Mouse (Mus musculus) T-helper 2 cell (primary cell): ENCODE results near the gene Asic3.

Experiments used
- in situ Hi-C: fragments of 300-600 bp; cut with MboI, MseI; formaldehyde crosslinking; loops from one replicate; pipeline ENCODE4 v1.15.1; 2025; ENCODE audit warnings: high pct_unique_total_duplicates

The Asic3 gene

DNA sequence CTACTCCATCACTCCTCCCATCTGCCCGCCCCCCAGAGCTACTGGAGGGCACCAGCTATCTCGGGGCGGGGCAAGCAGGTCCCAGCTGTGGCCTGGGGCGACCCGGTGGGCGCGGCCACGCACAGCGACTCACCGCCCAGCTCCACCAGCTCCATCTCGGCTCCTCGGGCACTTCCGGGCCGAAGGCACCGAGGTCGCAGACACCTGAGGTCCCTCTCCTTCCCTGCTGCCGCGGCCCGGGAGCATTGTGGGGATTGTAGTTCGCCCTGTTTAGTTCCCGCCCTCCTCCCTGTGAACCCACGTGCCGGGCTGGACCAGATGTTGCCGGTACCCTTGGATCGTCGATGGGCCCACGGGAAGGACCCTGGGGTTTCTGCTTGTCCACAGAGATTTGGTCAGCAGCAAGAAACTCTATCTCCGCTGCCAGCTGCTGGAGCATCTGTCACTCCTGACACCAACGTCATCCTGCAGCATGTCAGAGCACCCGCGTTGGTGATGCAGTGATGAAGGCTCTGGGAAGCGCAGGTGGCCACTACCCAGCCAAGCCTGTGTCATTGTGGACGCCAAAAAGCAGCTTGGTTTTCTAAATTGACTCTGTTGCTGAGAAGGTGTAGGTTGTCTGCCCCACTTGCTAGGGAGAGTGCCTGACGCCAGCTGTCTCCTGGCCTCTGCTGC is 34.6 kb downstream of the Asic3 start, which contains the start of gene Tmub1:
Gene Tmub1 (minus strand): TSS at position 231 of the 675 bp plus-strand sequence.
- in situ Hi-C loops = no loop called here

DNA sequence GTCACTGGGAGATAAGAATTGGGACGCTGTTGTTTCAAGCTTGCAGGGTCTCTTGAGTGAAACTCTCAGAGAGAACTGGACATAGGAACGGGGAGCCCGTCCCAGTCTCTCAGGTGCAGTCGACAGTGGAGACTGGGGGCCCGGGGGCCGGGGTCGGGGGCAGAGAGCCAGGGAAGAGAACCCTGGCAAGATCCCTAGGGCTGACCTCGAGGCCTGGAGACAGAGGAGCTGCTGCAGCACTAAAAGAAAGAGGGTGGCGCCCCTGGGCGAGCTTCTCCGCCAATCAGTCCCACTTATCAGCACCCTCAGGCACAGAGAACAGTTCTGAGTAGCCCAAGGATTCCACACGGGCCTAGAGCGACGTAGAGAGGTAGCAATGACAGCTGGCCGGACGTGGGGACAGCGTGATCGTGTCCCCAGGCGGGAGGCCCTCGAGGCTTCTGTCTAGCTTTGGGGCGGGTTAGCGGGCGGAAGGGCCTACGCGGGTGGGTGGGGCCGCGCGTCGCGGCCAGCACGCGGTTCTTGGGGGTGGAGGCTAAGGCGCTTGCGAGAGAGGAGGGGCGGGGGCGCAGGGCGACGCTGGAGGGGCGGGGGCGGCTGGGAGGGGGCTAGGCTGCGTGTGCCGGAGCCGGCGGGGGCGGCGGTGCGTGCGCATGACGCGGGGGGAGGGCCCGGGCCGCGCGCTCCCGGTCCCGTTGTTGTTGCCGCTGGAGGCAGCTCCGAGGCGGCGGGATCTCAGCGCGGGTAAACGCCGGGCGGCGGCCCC is 38.3 kb downstream of the Asic3 start:
- in situ Hi-C loops = loop anchor here (5.0 kb wide), 1 partner anchor 59 kb away; the partner anchor contains the start of genes Abcb8 and Atg9b

DNA sequence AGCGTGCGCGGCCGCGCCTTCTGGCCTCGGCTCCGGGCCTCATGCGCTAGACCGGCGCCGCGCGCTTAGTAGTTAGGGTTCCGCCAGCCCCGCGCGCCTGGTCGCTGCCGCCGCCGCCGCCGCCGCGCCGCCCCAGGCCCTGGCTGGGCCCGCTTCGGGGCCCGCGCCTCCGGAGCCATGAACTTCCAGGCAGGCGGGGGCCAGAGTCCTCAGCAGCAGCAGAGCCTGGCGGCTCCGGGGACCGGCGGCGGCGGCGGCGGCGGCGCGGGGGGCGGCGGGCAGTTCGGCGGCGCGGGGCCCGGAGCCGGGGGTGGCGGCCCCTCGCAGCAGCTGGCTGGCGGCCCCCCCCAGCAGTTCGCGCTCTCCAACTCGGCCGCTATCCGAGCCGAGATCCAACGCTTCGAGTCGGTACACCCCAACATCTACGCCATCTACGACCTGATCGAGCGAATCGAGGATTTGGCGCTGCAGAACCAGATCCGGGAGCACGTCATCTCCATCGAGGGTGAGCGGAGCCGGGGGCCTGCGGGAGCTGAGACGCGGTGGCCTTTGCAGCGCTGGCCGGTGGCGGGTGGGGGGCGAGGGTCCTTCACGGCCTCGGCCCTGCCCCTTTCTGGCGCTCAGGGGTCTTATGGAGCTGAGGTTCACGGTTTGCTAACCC is 39.0 kb downstream of the Asic3 start, which contains the start of gene Agap3:
Gene Agap3 (plus strand): TSS at position 148 of the 661 bp plus-strand sequence.
- in situ Hi-C loops = loop anchor here (5.0 kb wide), 1 partner anchor 60 kb away; the partner anchor contains the start of genes Abcb8 and Atg9b

DNA sequence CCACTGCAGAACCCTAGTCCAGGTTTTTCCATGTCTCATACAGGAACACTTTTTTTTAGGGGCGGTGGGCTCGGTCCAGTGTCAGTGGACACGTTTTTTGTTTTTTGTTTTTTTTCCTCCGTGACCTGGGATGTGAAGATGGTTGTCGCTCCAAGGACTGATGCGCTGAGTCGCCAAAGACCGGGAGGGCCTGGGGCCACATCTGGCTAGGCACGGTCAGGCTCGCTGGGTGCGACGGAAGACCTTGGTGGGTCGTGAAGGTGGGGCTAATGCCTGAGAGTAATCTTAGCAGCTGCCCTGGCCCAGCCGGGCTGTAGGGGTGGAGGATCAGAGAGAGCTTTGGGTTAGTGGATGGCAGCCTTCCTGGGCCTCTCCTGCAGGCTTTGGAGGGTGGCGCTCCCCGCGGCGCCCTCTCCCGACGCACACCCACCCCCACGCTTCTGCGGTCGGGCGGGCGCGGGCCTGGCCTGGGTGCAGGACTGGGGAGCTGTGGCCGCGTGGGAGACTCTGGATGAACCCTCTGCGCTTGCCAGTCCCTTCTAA is 39.6 kb downstream of the Asic3 start:
- in situ Hi-C loops = loop anchor here (5.0 kb wide), 1 partner anchor 60 kb away; the partner anchor contains the start of genes Abcb8 and Atg9b

DNA sequence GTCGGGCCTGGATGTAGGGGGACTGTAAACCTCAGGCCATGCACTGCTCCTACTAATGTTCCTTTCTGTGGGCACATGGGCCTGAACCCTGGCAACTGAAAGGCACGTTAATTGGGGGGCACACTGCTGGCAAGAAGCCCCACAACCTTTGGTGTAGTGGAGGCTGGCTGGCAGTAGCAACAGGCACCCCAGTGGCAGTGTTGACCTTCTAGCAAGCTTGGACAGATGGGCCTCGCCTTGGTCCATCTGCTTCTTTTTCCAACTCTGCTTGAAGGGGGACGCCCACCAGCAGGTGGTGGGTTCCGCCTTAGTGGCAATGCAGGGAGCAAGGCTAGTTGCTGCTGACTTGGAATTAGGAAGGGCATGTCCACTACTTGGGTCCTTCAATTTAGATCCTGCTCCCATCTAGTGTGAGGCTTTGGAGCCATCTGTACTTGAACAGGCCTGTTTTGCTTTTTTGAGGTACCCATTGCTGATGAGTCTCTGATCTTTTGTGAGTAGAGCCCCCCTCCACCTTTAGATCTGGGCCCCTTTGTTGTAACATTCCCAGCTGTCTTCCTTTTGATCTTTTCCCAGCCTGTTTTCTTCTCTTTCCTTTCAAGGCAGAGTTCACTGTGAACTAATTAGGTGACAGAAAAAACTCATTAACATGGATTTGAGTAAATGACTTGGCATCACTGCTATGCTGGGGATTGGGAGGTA is 40.2 kb downstream of the Asic3 start:
- in situ Hi-C loops = loop anchor here (5.0 kb wide), 1 partner anchor 61 kb away; the partner anchor contains the start of genes Abcb8 and Atg9b

DNA sequence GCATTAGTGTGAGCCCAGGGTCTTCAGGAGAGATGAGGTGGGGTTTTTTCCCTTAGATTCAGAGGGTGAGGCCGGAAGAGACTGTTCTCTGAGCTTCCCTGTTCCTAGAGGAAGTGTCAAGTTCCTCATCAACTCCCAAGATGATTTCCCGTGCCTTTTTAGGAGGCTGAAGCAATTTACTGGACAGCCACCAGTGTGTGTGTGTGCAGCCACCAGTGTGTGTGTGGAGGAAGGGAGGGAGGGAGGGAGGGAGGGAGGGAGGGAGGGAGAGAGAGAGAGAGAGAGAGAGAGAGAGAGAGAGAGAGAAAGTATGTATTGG is 40.8 kb downstream of the Asic3 start:
- in situ Hi-C loops = loop anchor here (5.0 kb wide), 1 partner anchor 62 kb away; the partner anchor contains the start of genes Abcb8 and Atg9b

DNA sequence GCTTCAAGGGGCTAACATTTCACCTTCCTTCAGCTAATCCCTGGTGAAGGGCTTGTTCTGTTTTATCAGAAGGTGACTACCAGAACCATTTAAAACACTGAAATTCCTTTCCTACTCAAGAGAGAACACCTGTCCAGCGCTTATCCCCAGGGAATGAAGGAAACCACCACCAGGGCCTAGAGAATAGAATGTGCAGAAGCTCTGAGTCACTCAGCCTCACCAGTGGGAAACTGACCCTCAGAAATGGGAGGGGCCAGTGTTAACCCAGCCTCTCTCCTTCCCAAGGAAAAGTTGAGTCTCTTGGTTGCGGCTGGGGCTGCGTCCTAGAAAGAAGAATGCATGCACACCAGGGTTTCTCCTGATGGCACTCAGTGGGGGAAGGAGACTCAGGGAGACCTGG is 41.9 kb downstream of the Asic3 start:
- in situ Hi-C loops = no loop called here

DNA sequence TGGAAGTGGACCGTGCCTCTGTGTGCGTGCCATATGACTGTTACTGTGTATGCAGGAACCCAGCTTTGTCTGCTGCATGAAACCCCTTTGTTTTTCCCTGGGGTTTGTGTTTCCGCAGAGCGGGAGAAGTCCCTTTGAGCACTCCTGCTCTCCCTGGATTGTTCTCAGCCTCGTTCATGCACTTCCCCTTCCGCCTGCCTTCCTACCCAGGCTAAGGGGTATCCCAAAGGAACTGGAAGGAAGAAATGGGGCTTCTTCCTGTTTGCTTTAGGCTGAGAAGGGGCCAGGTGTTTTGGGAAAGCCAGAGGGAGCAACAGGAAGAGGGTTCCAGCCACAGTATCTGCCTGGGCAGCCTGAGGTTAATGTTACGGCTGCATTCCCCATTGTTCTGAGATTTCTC is 42.4 kb downstream of the Asic3 start:
- in situ Hi-C loops = no loop called here

DNA sequence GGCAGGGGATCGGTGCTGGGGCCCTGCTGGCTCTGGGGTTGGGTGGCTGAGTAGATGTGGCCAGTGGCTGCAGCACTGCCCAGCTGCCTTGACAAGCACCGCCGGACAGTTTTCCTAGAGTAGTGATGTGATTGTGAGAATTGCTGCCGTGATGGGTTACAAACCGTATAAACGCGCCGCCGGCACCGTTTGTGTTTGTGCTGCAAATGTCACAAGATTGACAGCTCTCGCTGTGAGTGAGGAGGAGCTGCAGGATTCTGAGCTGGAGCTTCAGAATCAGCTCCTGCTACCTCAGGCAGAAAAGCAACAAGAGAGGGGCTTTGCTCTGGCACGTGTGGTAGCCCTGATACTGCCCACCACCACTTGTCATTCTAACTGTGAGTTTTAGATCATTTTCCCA is 53.6 kb downstream of the Asic3 start:
- in situ Hi-C loops = no loop called here
